Mouse (Mus musculus): ENCODE data around the gene Elane. TPM values are rescaled to one million over a fixed set of nuclear protein-coding genes. Genes with fewer than 3 reads are reported as not detected.
"Not testable (repeated sequence)": the region's sequence is repeated elsewhere in the genome, so short reads cannot be mapped to it uniquely, and the experiment has no call there.

The Elane gene
- polyA plus RNA-seq, 1 experiment: not detected

DNA sequence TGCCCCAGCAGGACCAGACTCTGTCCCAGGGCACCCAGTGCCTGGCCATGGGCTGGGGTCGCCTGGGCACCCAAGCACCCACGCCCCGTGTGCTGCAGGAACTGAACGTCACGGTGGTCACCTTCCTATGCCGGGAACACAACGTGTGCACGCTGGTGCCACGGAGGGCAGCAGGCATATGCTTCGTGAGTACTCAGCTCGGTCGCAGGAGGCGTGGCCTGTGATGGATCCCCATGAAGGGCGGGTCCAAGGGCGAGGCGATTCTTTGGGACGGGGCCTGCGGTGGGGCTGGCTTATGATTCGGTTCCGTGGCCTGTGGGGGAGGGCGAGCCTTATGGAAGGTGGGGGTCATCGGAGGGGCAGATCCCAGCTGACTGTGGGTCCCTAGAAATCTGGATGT lies 4.1 kb upstream of the Elane start:
- 29% methylated on average over 22 of the region's 22 CpGs for WGBS
- Histone ChIP-seq H3K4me1 (ENCODE audit: control insufficient read depth, insufficient read depth, low read length) (0 out of 2 replicates have a peak, but pooled peaks cover 3% of the 10 kb centered on the region), H3K4me3 (ENCODE audit: insufficient read depth, low read depth, low read length) (no peak overlapping the region), H3K27me3 (replicated peaks; ENCODE audit: control insufficient read depth, insufficient read depth, low read length) (no peaks in the 10 kb centered on the region), H3K36me3 (ENCODE audit: control insufficient read depth, insufficient read depth, low read length) (no peaks in the 10 kb centered on the region), H3K27ac (ENCODE audit: insufficient read depth, low read depth, low read length) (no peak overlapping the region)
- TF ChIP-seq CTCF (conservative IDR thresholded peaks at IDR 0.05; ENCODE audit: insufficient read depth, insufficient read length, low read depth, low read length) (no peak), POLR2A (IDR thresholded peaks at IDR 0.05; ENCODE audit: low read depth, low read length) (no peak)
- DNase-seq: no peak

DNA sequence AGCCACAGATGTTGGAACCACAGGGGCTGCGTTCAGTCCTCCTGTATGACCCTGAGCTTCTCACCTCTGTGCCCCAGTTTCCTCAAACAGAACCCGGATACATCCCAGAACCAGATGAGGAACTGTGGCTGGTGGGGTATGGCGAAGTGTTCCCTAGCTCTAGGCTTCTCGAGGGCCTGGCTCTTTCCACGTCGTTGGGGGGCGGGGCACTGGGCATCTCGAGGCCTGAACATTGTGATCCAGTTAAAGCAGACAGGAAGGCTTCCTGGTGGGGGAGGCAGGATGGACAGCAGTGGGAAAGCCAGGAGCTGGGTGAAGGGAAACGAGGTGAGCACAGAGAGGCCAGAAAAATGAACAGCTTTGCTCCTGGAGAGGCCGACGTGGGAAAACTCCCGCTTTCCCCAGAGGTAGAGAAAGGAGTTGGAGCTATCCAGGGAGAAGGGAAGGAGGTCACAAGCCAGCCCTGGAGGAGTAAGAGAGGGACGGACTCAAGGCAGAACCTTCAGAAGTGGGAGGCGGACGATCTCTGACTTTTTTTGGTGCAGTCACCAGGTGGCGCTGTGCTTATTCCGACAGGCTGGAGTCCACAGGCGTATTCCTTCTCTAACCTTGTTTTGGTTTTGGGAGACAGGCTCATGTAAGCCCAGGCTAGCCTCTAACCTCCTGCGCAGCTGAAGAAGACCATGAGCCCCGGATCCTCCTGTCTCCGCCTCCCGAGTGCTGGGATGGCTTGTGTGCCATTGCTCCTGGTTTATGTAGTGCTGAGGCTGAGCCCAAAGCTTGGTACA lies 2.6 kb upstream of the Elane start:
- Histone ChIP-seq H3K36me3 (ENCODE audit: control insufficient read depth, insufficient read depth, low read length) (no peaks in the 10 kb centered on the region), H3K4me3 (ENCODE audit: insufficient read depth, low read depth, low read length) (no peak overlapping the region), H3K27me3 (replicated peaks; ENCODE audit: control insufficient read depth, insufficient read depth, low read length) (no peaks in the 10 kb centered on the region), H3K4me1 (ENCODE audit: control insufficient read depth, insufficient read depth, low read length) (0 out of 2 replicates have a peak, but pooled peaks cover 3% of the 10 kb centered on the region), H3K27ac (ENCODE audit: insufficient read depth, low read depth, low read length) (no peak overlapping the region)
- peak; percentile 89 for DNase-seq
- WGBS: 23% methylated on average over 22 of the region's 22 CpGs
- TF ChIP-seq CTCF (conservative IDR thresholded peaks at IDR 0.05; ENCODE audit: insufficient read depth, insufficient read length, low read depth, low read length): peak; percentile 86
- TF ChIP-seq POLR2A (IDR thresholded peaks at IDR 0.05; ENCODE audit: low read depth, low read length): no peak

DNA sequence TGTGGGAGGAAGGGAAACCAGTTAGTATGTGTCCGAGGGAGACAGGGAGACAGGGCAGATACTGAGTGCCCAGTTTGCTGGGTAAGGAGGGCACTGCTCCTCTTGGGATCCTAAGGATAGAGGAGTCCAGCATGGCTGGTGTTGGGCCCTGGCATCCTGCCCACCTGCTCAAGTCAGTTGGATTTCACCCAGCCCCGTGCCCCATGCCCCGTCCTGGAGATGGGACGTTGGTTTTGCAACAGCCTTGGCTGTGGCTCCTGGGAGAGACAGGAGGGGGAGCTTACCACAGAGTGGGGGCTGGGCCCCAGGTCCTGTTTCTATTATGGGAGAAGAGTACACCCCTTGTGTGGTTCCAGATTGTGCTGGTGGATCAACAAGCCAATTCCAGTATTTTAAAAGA lies 1.6 kb upstream of the Elane start:
- DNase-seq: peak; percentile 92
- no peak overlapping the region for H3K27ac ChIP-seq (ENCODE audit: insufficient read depth, low read depth, low read length)
- H3K4me3 ChIP-seq (ENCODE audit: insufficient read depth, low read depth, low read length): no peak overlapping the region
- no peaks in the 10 kb centered on the region for H3K36me3 ChIP-seq (ENCODE audit: control insufficient read depth, insufficient read depth, low read length)
- 26% methylated on average over 4 of the region's 4 CpGs for WGBS
- TF ChIP-seq POLR2A (IDR thresholded peaks at IDR 0.05; ENCODE audit: low read depth, low read length) (no peak), CTCF (conservative IDR thresholded peaks at IDR 0.05; ENCODE audit: insufficient read depth, insufficient read length, low read depth, low read length) (no peak)
- 0 out of 2 replicates have a peak, but pooled peaks cover 3% of the 10 kb centered on the region for H3K4me1 ChIP-seq (ENCODE audit: control insufficient read depth, insufficient read depth, low read length)
- no peaks in the 10 kb centered on the region for H3K27me3 ChIP-seq (replicated peaks; ENCODE audit: control insufficient read depth, insufficient read depth, low read length)

DNA sequence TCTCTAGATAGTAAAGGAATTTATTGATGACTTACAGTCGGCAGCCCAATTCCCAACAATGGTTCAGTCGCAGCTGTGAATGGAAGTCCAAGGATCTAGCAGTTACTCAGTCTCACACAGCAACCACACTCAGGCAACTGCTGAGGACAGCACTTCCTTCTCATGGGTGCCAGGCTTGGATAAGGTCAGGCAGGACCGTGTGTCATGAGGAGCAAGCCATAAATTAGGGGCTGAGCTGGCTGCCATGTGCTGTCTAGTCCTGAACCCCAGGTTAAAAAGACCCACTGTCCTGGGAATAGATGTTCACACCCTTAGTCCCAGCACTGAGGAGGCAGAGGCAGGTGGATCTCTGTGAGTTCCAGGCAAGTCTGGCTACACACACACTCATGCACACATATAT lies 1.1 kb upstream of the Elane start:
- not testable (repeated sequence) for H3K27me3 ChIP-seq (replicated peaks; ENCODE audit: control insufficient read depth, insufficient read depth, low read length); H3K4me1 ChIP-seq (ENCODE audit: control insufficient read depth, insufficient read depth, low read length); DNase-seq; H3K4me3 ChIP-seq (ENCODE audit: insufficient read depth, low read depth, low read length); H3K36me3 ChIP-seq (ENCODE audit: control insufficient read depth, insufficient read depth, low read length); H3K27ac ChIP-seq (ENCODE audit: insufficient read depth, low read depth, low read length)
- WGBS: 52% methylated on average over 3 of the region's 3 CpGs

DNA sequence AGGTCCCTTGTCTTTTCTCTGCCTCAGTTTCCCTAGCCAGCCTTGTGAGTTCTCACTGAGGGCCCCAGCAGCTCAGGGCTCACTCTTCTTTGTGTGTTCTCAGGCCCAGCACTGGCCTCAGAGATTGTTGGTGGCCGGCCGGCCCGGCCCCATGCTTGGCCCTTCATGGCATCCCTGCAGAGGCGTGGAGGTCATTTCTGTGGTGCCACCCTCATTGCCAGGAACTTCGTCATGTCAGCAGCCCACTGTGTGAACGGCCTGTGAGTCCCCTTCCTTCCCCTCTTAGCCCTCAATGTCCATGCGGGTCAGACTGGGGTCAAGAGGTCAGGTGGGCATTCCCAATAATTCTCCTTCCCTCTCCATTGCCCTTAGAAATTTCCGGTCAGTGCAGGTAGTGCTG lies 564 bp downstream of the Elane start:
- TF ChIP-seq CTCF (conservative IDR thresholded peaks at IDR 0.05; ENCODE audit: insufficient read depth, insufficient read length, low read depth, low read length): no peak
- TF ChIP-seq POLR2A (IDR thresholded peaks at IDR 0.05; ENCODE audit: low read depth, low read length): no peak
- H3K27ac ChIP-seq (ENCODE audit: insufficient read depth, low read depth, low read length): no peak overlapping the region
- 89% methylated on average over 8 of the region's 8 CpGs for WGBS

DNA sequence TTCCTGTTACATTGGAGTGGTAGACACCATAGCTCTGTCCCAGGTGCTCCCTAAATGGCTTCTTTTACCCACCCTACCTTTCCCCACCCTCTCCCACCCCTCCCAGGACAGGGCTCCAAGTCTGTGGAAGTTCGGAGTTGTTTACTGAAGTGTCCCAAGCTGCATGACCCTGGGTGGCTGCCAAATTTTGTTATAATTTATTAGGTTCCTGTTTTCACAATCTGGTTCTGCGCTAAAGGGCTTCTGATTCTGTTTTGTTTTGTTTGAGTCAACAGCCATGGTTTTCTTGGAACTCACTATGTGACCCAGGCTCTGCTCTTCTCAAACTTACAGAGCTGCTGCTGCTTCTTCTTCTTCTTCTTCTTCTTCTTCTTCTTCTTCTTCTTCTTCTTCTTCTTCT lies 3.3 kb downstream of the Elane start:
- Histone ChIP-seq H3K27ac (ENCODE audit: insufficient read depth, low read depth, low read length) (no peak overlapping the region), H3K27me3 (replicated peaks; ENCODE audit: control insufficient read depth, insufficient read depth, low read length) (no peaks in the 10 kb centered on the region), H3K4me3 (ENCODE audit: insufficient read depth, low read depth, low read length) (no peak overlapping the region), H3K4me1 (ENCODE audit: control insufficient read depth, insufficient read depth, low read length) (no peaks in the 10 kb centered on the region), H3K36me3 (ENCODE audit: control insufficient read depth, insufficient read depth, low read length) (no peaks in the 10 kb centered on the region)
- 21% methylated on average over 2 of the region's 2 CpGs for WGBS
- peak; percentile 86 for DNase-seq
- TF ChIP-seq POLR2A (IDR thresholded peaks at IDR 0.05; ENCODE audit: low read depth, low read length) (no peak), CTCF (conservative IDR thresholded peaks at IDR 0.05; ENCODE audit: insufficient read depth, insufficient read length, low read depth, low read length) (no peak)

More for the DNA sequence above, 564 bp downstream of the Elane start:
- no peaks in the 10 kb centered on the region for H3K27me3 ChIP-seq (replicated peaks; ENCODE audit: control insufficient read depth, insufficient read depth, low read length)
- H3K36me3 ChIP-seq (ENCODE audit: control insufficient read depth, insufficient read depth, low read length): no peaks in the 10 kb centered on the region
- no peak overlapping the region for H3K4me3 ChIP-seq (ENCODE audit: insufficient read depth, low read depth, low read length)
- DNase-seq: no peak
- H3K4me1 ChIP-seq (ENCODE audit: control insufficient read depth, insufficient read depth, low read length): no peaks in the 10 kb centered on the region

DNA sequence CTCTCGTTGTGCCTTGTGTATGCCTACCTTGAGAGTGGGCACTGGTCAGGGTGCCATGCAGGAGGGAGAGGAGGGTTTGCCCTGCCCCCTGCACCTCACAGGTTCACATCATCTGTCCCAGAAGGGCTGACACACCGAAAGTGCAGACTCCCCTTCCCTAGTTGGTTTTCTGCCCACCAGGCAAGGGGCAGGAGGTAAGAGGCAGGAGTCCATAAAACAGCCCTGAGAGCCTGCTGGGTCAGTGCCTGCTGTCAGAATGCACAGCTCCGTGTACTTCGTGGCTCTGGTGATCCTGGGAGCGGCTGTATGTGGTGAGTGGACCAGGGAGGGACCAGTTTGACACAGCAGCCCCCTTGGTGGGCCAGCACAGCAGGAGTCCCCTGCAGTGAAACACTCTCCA lies 4.6 kb downstream of the Elane start, which contains the start of gene Cfd:
Cfd (plus strand) TSS at position 184 of the 400 bp plus-strand sequence.
- no peaks in the 10 kb centered on the region for H3K27me3 ChIP-seq (replicated peaks; ENCODE audit: control insufficient read depth, insufficient read depth, low read length)
- DNase-seq: no peak
- no peaks in the 10 kb centered on the region for H3K4me1 ChIP-seq (ENCODE audit: control insufficient read depth, insufficient read depth, low read length)
- 47% methylated on average over 5 of the region's 5 CpGs for WGBS
- no peaks in the 10 kb centered on the region for H3K36me3 ChIP-seq (ENCODE audit: control insufficient read depth, insufficient read depth, low read length)
- no peak within 1 kb of the TSS for H3K27ac ChIP-seq (ENCODE audit: insufficient read depth, low read depth, low read length)
- TF ChIP-seq POLR2A (IDR thresholded peaks at IDR 0.05; ENCODE audit: low read depth, low read length): no peak
- no peak for TF ChIP-seq CTCF (conservative IDR thresholded peaks at IDR 0.05; ENCODE audit: insufficient read depth, insufficient read length, low read depth, low read length)
- no peak within 1 kb of the TSS for H3K4me3 ChIP-seq (ENCODE audit: insufficient read depth, low read depth, low read length)

Measured in kidney, adult 2 months (tissue).